Mouse (Mus musculus) ES-E14 (cell line): Measurements from ENCODE around the gene Kif26b.

ENCODE experiments used
- HCFC1 ChIP-seq: IDR thresholded peaks from 2 replicates; pipeline ENCODE4 v1.6.1; 2012; ENCODE audit warnings: low read length, inconsistent platforms, borderline replicate concordance; ENCODE audit not compliant: insufficient read depth
- MAFK ChIP-seq: IDR thresholded peaks from 2 replicates; pipeline ENCODE4 v1.6.1; 2014; ENCODE audit warnings: mild to moderate bottlenecking, low read depth, low read length, inconsistent platforms; ENCODE audit not compliant: insufficient read depth
- ZC3H11A ChIP-seq: IDR thresholded peaks from 2 replicates; pipeline ENCODE4 v1.6.1; 2012; ENCODE audit warnings: low read depth, mild to moderate bottlenecking, inconsistent platforms, low read length, borderline replicate concordance

DNA sequence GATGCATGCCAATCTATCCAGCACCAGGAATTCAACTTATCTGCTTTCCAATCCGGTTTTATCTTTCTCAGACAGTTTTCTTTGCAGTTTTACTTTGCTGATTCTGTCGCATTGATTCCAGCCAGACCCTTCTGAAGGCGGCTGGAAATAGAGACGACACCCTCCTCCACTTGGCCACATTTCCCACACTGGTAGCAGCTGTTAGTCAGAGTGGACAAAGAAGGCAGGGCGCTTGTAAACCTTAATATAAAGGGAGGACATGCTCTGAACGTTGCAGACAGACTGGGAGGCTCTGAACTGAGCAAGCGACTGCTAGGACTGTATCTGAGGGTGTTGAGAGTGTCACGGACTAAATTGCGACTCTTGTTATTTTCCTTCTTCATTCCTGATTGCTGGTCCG, 11.3 kb downstream of the Kif26b start:
- TF ChIP-seq ZC3H11A, result no peak
- no peak for TF ChIP-seq HCFC1
- TF ChIP-seq MAFK, result no peak
